ENCODE assay signal across 26 mouse cellular contexts in genomic region chr1:177700560-177700959, GRCm38 (mm10). TPM values are rescaled to one million over a fixed set of nuclear protein-coding genes. Genes with fewer than 3 reads are reported as not detected.
A peak's percentile ranks its signal among the peaks of the same experiment; 100 is the strongest.
DNase-seq lines count a peak whose midpoint lies in the region; ATAC-seq lines count a peak whose summit lies in the region.
"Had no signal": no experiment of that assay in that cellular context is flagged by ENCODE, and none has a peak within 500 bp of the region (broad histone marks: within the 10 kb centered on the region; RNA-seq: fewer than 3 reads in every experiment).

No protein-coding gene starts in this region.

- 62% methylated on average over 8 of the region's 8 CpGs for WGBS in forebrain, embryonic 14.5 days
- WGBS in forebrain, embryonic 13.5 days = 47% methylated on average over 8 of the region's 8 CpGs
- WGBS in midbrain, embryonic 10.5 days = 72% methylated on average over 8 of the region's 8 CpGs
- WGBS in midbrain, embryonic 14.5 days = 65% methylated on average over 8 of the region's 8 CpGs
- 52% methylated on average over 8 of the region's 8 CpGs for WGBS in forebrain, embryonic 16.5 days

- no peak overlapping the region for H3K4me2 ChIP-seq in forebrain, embryonic 14.5 days (ENCODE audit: low read length)
- no peak overlapping the region for H3K4me2 ChIP-seq in forebrain, embryonic 13.5 days
- no peak overlapping the region for H3K4me2 ChIP-seq in midbrain, embryonic 14.5 days (ENCODE audit: low read length)
- H3K4me2 ChIP-seq in forebrain, embryonic 16.5 days (ENCODE audit: low read length) = no peak overlapping the region
- H3K4me2 ChIP-seq: embryonic facial prominence, embryonic 15.5 days; hindbrain, embryonic 14.5 days; liver, embryonic 11.5 days; neural tube, embryonic 13.5 days had no signal

- no peak overlapping the region for H3K27ac ChIP-seq in forebrain, embryonic 14.5 days (ENCODE audit: low read depth, low read length)
- H3K27ac ChIP-seq in forebrain, embryonic 13.5 days = no peak overlapping the region
- H3K27ac ChIP-seq in midbrain, embryonic 10.5 days (replicated peaks) = peak overlapping the region; percentile 52; the same call in 1 of the 2 replicates
- H3K27ac ChIP-seq in midbrain, embryonic 14.5 days (replicated peaks; ENCODE audit: low read depth, low read length) = no peak overlapping the region
- H3K27ac ChIP-seq in forebrain, embryonic 16.5 days (ENCODE audit: low read length) = no peak overlapping the region
- H3K27ac ChIP-seq: embryonic facial prominence, embryonic 15.5 days; heart, embryonic 10.5 days; hindbrain, embryonic 14.5 days; left cerebral cortex, adult 2 months; neural tube, embryonic 13.5 days had no signal

- no peaks in the 10 kb centered on the region for H3K4me1 ChIP-seq in forebrain, embryonic 14.5 days (ENCODE audit: control insufficient read depth, insufficient read depth, low read length)
- H3K4me1 ChIP-seq in forebrain, embryonic 13.5 days = peaks cover 9% of the 10 kb centered on the region
- peaks cover 27% of the 10 kb centered on the region for H3K4me1 ChIP-seq in midbrain, embryonic 10.5 days
- peaks cover 6% of the 10 kb centered on the region; the same call in 1 of the 2 replicates for H3K4me1 ChIP-seq in midbrain, embryonic 14.5 days (ENCODE audit: control insufficient read depth, insufficient read depth, low read length)
- peaks cover 8% of the 10 kb centered on the region for H3K4me1 ChIP-seq in forebrain, embryonic 16.5 days (replicated peaks; ENCODE audit: control insufficient read depth, insufficient read depth, low read length)
- H3K4me1 ChIP-seq: heart, embryonic 10.5 days had no signal

- H3K9ac ChIP-seq in forebrain, embryonic 14.5 days (ENCODE audit: low read length) = no peak overlapping the region
- no peak overlapping the region for H3K9ac ChIP-seq in forebrain, embryonic 13.5 days
- H3K9ac ChIP-seq in midbrain, embryonic 14.5 days (replicated peaks; ENCODE audit: low read length) = no peak overlapping the region
- no peak overlapping the region for H3K9ac ChIP-seq in forebrain, embryonic 16.5 days (replicated peaks; ENCODE audit: low read depth, low read length)
- H3K9ac ChIP-seq: embryonic facial prominence, embryonic 15.5 days; hindbrain, embryonic 14.5 days; neural tube, embryonic 13.5 days had no signal

- no peaks in the 10 kb centered on the region for H3K36me3 ChIP-seq in forebrain, embryonic 14.5 days (ENCODE audit: control insufficient read depth, insufficient read depth, low read length)
- H3K36me3 ChIP-seq in forebrain, embryonic 13.5 days (ENCODE audit: poor library complexity, severe bottlenecking) = no peaks in the 10 kb centered on the region
- no peaks in the 10 kb centered on the region for H3K36me3 ChIP-seq in midbrain, embryonic 10.5 days
- no peaks in the 10 kb centered on the region for H3K36me3 ChIP-seq in midbrain, embryonic 14.5 days (ENCODE audit: control insufficient read depth, insufficient read depth, low read length)
- H3K36me3 ChIP-seq in forebrain, embryonic 16.5 days (ENCODE audit: control insufficient read depth, insufficient read depth) = no peaks in the 10 kb centered on the region
- H3K36me3 ChIP-seq: embryonic facial prominence, embryonic 15.5 days; heart, embryonic 10.5 days; neural tube, embryonic 13.5 days had no signal

- intact Hi-C loops in left cerebral cortex, postnatal 10 days (cut with DNase I) = no loop called here

- no peak for ATAC-seq in forebrain, embryonic 14.5 days
- ATAC-seq in forebrain, embryonic 13.5 days = no peak
- ATAC-seq in midbrain, embryonic 14.5 days (ENCODE audit: low FRiP score, low TSS enrichment) = no peak
- peak; percentile 44; the same call in 1 of the 2 replicates for ATAC-seq in forebrain, embryonic 16.5 days

- peak; percentile 35 for DNase-seq in forebrain, embryonic 14.5 days (ENCODE audit: low spot score)
- DNase-seq in midbrain, embryonic 10.5 days (ENCODE audit: low spot score) = no peak
- no peak for DNase-seq in midbrain, embryonic 14.5 days
- peak; percentile 31 for DNase-seq in thymus, postnatal 25 days
- DNase-seq in yolk sac, embryonic 10.5 days (ENCODE audit: low spot score) = no peak
- DNase-seq in left cerebral cortex, postnatal 10 days (ENCODE audit: extremely low spot score in 1 of 2, low spot score in 2 of 2) = no peak
- DNase-seq: adrenal gland, adult 8-10 months; cerebellum, adult 18-20 months; cerebellum, postnatal 25 days; embryo, embryonic 11 days; heart, postnatal 14 days; kidney, adult 11 months; lung, adult 18-20 months; spleen, adult 18-20 months had no signal

- H3K4me3 ChIP-seq in forebrain, embryonic 14.5 days (ENCODE audit: low read depth, low read length) = no peak overlapping the region
- H3K4me3 ChIP-seq in forebrain, embryonic 13.5 days = no peak overlapping the region
- no peak overlapping the region for H3K4me3 ChIP-seq in midbrain, embryonic 10.5 days
- H3K4me3 ChIP-seq in midbrain, embryonic 14.5 days (replicated peaks; ENCODE audit: low read depth, low read length) = no peak overlapping the region
- no peak overlapping the region for H3K4me3 ChIP-seq in forebrain, embryonic 16.5 days (replicated peaks; ENCODE audit: low read length)
- H3K4me3 ChIP-seq: embryonic facial prominence, embryonic 15.5 days; heart, embryonic 10.5 days; left cerebral cortex, adult 2 months; megakaryocyte, embryonic 14.5 days; neural tube, embryonic 13.5 days had no signal

- no peaks in the 10 kb centered on the region for H3K27me3 ChIP-seq in forebrain, embryonic 14.5 days (replicated peaks; ENCODE audit: control insufficient read depth, insufficient read depth, low read length)
- 0 out of 2 replicates have a peak, but pooled peaks cover 9% of the 10 kb centered on the region for H3K27me3 ChIP-seq in forebrain, embryonic 13.5 days
- H3K27me3 ChIP-seq in midbrain, embryonic 10.5 days (ENCODE audit: low read depth, poor library complexity, severe bottlenecking) = peaks cover 10% of the 10 kb centered on the region; the same call in 1 of the 2 replicates
- no peaks in the 10 kb centered on the region for H3K27me3 ChIP-seq in midbrain, embryonic 14.5 days (ENCODE audit: control insufficient read depth, insufficient read depth, low read length)
- H3K27me3 ChIP-seq in forebrain, embryonic 16.5 days (replicated peaks; ENCODE audit: control insufficient read depth, insufficient read depth, low read length) = no peaks in the 10 kb centered on the region
- H3K27me3 ChIP-seq: embryonic facial prominence, embryonic 15.5 days; neural tube, embryonic 13.5 days had no signal

- H3K9me3 ChIP-seq in forebrain, embryonic 14.5 days (replicated peaks; ENCODE audit: control insufficient read depth, low read length) = no peaks in the 10 kb centered on the region
- H3K9me3 ChIP-seq in forebrain, embryonic 13.5 days (replicated peaks) = no peaks in the 10 kb centered on the region
- H3K9me3 ChIP-seq in midbrain, embryonic 10.5 days (replicated peaks) = no peaks in the 10 kb centered on the region
- H3K9me3 ChIP-seq in midbrain, embryonic 14.5 days (ENCODE audit: control insufficient read depth, low read length) = no peaks in the 10 kb centered on the region
- no peaks in the 10 kb centered on the region for H3K9me3 ChIP-seq in forebrain, embryonic 16.5 days (ENCODE audit: control insufficient read depth, low read length)
- H3K9me3 ChIP-seq: embryonic facial prominence, embryonic 15.5 days; heart, embryonic 10.5 days; megakaryocyte, embryonic 14.5 days; neural tube, embryonic 13.5 days had no signal

RNA-seq across cellular contexts. Expression of gene 1700016C15Rik, which starts 29.1 kb away (rescaled TPM):
- not detected in 2 replicates for polyA plus RNA-seq in forebrain, embryonic 14.5 days (2014; fragmentation: Nextera tagmentation; extraction: Ambion mirVana)
- not detected in 2 replicates for polyA plus RNA-seq in forebrain, embryonic 13.5 days (2015; fragmentation: Nextera tagmentation; extraction: Ambion mirVana)
- not detected in 2 replicates for polyA plus RNA-seq in midbrain, embryonic 10.5 days (2016; fragmentation: Nextera tagmentation; extraction: Ambion mirVana)
- 0.38 TPM in 1 of 2 replicates, not detected in the other for polyA plus RNA-seq in midbrain, embryonic 14.5 days (2014; fragmentation: Nextera tagmentation; extraction: Ambion mirVana)
- polyA plus RNA-seq in forebrain, embryonic 16.5 days (2015; fragmentation: Nextera tagmentation; extraction: Ambion mirVana) = not detected in 2 replicates
- not detected for total RNA-seq in left cerebral cortex, postnatal 10 days (2021)
- total RNA-seq: adrenal gland, adult 8-10 months; gastrocnemius, postnatal 4 days; heart, postnatal 14 days; left cerebral cortex, adult 2 months; monocyte, adult 5-6 weeks had no signal
- polyA plus RNA-seq: heart, embryonic 10.5 days; hindbrain, embryonic 14.5 days; limb, embryonic 11.5 days; liver, embryonic 11.5 days; neural tube, embryonic 13.5 days had no signal

Comparison
In these comparisons a context has a peak if more than half of its experiments do, and no peak if none do; other contexts are left out.
1. DNase-seq: peak in forebrain, embryonic 14.5 days (single experiment) and thymus, postnatal 25 days (single experiment); none in midbrain, embryonic 10.5 days (single experiment), midbrain, embryonic 14.5 days (single experiment), yolk sac, embryonic 10.5 days (single experiment) and left cerebral cortex, postnatal 10 days (0 of 2).